Mouse (Mus musculus): Measurements from ENCODE around the gene 2610008E11Rik. TPM values are rescaled to one million over a fixed set of nuclear protein-coding genes. Genes with fewer than 3 reads are reported as not detected.
"Not testable (repeated sequence)": the region's sequence is repeated elsewhere in the genome, so short reads cannot be mapped to it uniquely, and the experiment has no call there.

The 2610008E11Rik gene
- total and polyA plus RNA-seq, 2 experiments from 2014 or later: 7.7 to 13.0 TPM

- Histone ChIP-seq H3K4me2 (ENCODE audit: low read depth, low read length) (no peak overlapping the region), H3K9ac (replicated peaks; ENCODE audit: low read depth, low read length) (no peak overlapping the region), H3K4me1 (ENCODE audit: control insufficient read depth, insufficient read depth) (no peaks in the 10 kb centered on the region), H3K27me3 (ENCODE audit: control insufficient read depth, insufficient read depth, low read length) (no peaks in the 10 kb centered on the region), H3K36me3 (replicated peaks; ENCODE audit: control insufficient read depth, insufficient read depth, low read length) (peaks cover 44% of the 10 kb centered on the region), H3K9me3 (replicated peaks; ENCODE audit: control insufficient read depth, low read length) (no peaks in the 10 kb centered on the region), H3K4me3 (ENCODE audit: low read depth, low read length) (no peak overlapping the region), H3K27ac (ENCODE audit: low read depth) (no peak overlapping the region)
- ATAC-seq (ENCODE audit: insufficient read depth, low read depth) (no peak), DNase-seq (ENCODE audit: low spot score) (no peak)
- 97% methylated on average over 2 of the region's 2 CpGs for WGBS
- TF ChIP-seq EP300 (IDR thresholded peaks at IDR 0.05; ENCODE audit: low read depth) (no peak), CTCF (IDR thresholded peaks at IDR 0.05; ENCODE audit: low read depth) (no peak)
These were observed 10.8 kb downstream of the 2610008E11Rik start for GRCm38 (mm10) chr10:79086577-79086976.

GRCm38 (mm10) chr10:79057370-79057769 lies 40.0 kb downstream of the 2610008E11Rik start:
- not testable (repeated sequence) for ATAC-seq (ENCODE audit: insufficient read depth, low read depth); H3K27me3 ChIP-seq (ENCODE audit: control insufficient read depth, insufficient read depth, low read length); H3K36me3 ChIP-seq (replicated peaks; ENCODE audit: control insufficient read depth, insufficient read depth, low read length); DNase-seq (ENCODE audit: low spot score); H3K9ac ChIP-seq (replicated peaks; ENCODE audit: low read depth, low read length); H3K4me2 ChIP-seq (ENCODE audit: low read depth, low read length); H3K4me1 ChIP-seq (ENCODE audit: control insufficient read depth, insufficient read depth); H3K4me3 ChIP-seq (ENCODE audit: low read depth, low read length); H3K27ac ChIP-seq (ENCODE audit: low read depth)
- WGBS: 21% methylated on average over 3 of the region's 3 CpGs
- H3K9me3 ChIP-seq (replicated peaks; ENCODE audit: control insufficient read depth, low read length): peaks cover 13% of the 10 kb centered on the region

- 80% methylated on average over 2 of the region's 2 CpGs for WGBS
- DNase-seq (ENCODE audit: low spot score); ATAC-seq (ENCODE audit: insufficient read depth, low read depth): not testable (repeated sequence)
These were observed 54.9 kb downstream of the 2610008E11Rik start for GRCm38 (mm10) chr10:79042457-79042856.

GRCm38 (mm10) chr10:79028441-79028840 lies 69.0 kb downstream of the 2610008E11Rik start, which contains the start of gene Olfr57:
Gene Olfr57, plus strand, starts transcription at chr10:79028741.
- H3K27me3 ChIP-seq (ENCODE audit: control insufficient read depth, insufficient read depth, low read length): no peaks in the 10 kb centered on the region
- TF ChIP-seq CTCF (IDR thresholded peaks at IDR 0.05; ENCODE audit: low read depth): no peak
- TF ChIP-seq EP300 (IDR thresholded peaks at IDR 0.05; ENCODE audit: low read depth): no peak
- H3K9ac ChIP-seq (replicated peaks; ENCODE audit: low read depth, low read length): no peak within 1 kb of the TSS

More at GRCm38 (mm10) chr10:79042457-79042856, 54.9 kb downstream of the 2610008E11Rik start:
- H3K4me1 ChIP-seq (ENCODE audit: control insufficient read depth, insufficient read depth); H3K36me3 ChIP-seq (replicated peaks; ENCODE audit: control insufficient read depth, insufficient read depth, low read length); H3K27me3 ChIP-seq (ENCODE audit: control insufficient read depth, insufficient read depth, low read length); H3K4me3 ChIP-seq (ENCODE audit: low read depth, low read length); H3K27ac ChIP-seq (ENCODE audit: low read depth); H3K9ac ChIP-seq (replicated peaks; ENCODE audit: low read depth, low read length); H3K9me3 ChIP-seq (replicated peaks; ENCODE audit: control insufficient read depth, low read length); H3K4me2 ChIP-seq (ENCODE audit: low read depth, low read length): not testable (repeated sequence)

More at GRCm38 (mm10) chr10:79028441-79028840, 69.0 kb downstream of the 2610008E11Rik start, which contains the start of gene Olfr57:
- 0 out of 2 replicates have a peak, but pooled peaks cover 3% of the 10 kb centered on the region for H3K9me3 ChIP-seq (replicated peaks; ENCODE audit: control insufficient read depth, low read length)
- no peak for DNase-seq (ENCODE audit: low spot score)
- H3K4me2 ChIP-seq (ENCODE audit: low read depth, low read length): no peak within 1 kb of the TSS
- H3K4me1 ChIP-seq (ENCODE audit: control insufficient read depth, insufficient read depth): no peaks in the 10 kb centered on the region
- H3K4me3 ChIP-seq (ENCODE audit: low read depth, low read length): no peak within 1 kb of the TSS
- ATAC-seq (ENCODE audit: insufficient read depth, low read depth): no peak
- no peak within 1 kb of the TSS for H3K27ac ChIP-seq (ENCODE audit: low read depth)
- H3K36me3 ChIP-seq (replicated peaks; ENCODE audit: control insufficient read depth, insufficient read depth, low read length): no peaks in the 10 kb centered on the region

Other genes starting within 250 kb of the 2610008E11Rik start
- gene Olfr1356, start 245.4 kb downstream of the 2610008E11Rik start, total RNA-seq (2014; rRNA removed; ENCODE audit: low replicate concordance): not detected in 2 replicates
- not detected in 2 replicates for gene Olfr1356, start 245.4 kb downstream of the 2610008E11Rik start, polyA plus RNA-seq (2015; fragmentation: Nextera tagmentation; extraction: Ambion mirVana)
- not detected in 2 replicates for gene Olfr1355, start 222.1 kb downstream of the 2610008E11Rik start, total RNA-seq (2014; rRNA removed; ENCODE audit: low replicate concordance)
- gene Olfr1355, start 222.1 kb downstream of the 2610008E11Rik start, polyA plus RNA-seq (2015; fragmentation: Nextera tagmentation; extraction: Ambion mirVana): not detected in 2 replicates
- not detected in 2 replicates for gene Olfr1354, start 184.4 kb downstream of the 2610008E11Rik start, total RNA-seq (2014; rRNA removed; ENCODE audit: low replicate concordance)
- not detected in 2 replicates for gene Olfr1354, start 184.4 kb downstream of the 2610008E11Rik start, polyA plus RNA-seq (2015; fragmentation: Nextera tagmentation; extraction: Ambion mirVana)
- not detected in 2 replicates for gene Olfr8, start 147.0 kb downstream of the 2610008E11Rik start, total RNA-seq (2014; rRNA removed; ENCODE audit: low replicate concordance)
- gene Olfr8, start 147.0 kb downstream of the 2610008E11Rik start, polyA plus RNA-seq (2015; fragmentation: Nextera tagmentation; extraction: Ambion mirVana): not detected in 2 replicates
- gene Olfr1353, start 134.3 kb downstream of the 2610008E11Rik start, total RNA-seq (2014; rRNA removed; ENCODE audit: low replicate concordance): not detected in 2 replicates
- not detected in 2 replicates for gene Olfr1353, start 134.3 kb downstream of the 2610008E11Rik start, polyA plus RNA-seq (2015; fragmentation: Nextera tagmentation; extraction: Ambion mirVana)
- gene Olfr1352, start 116.5 kb downstream of the 2610008E11Rik start, total RNA-seq (2014; rRNA removed; ENCODE audit: low replicate concordance): not detected in 2 replicates
- gene Olfr1352, start 116.5 kb downstream of the 2610008E11Rik start, polyA plus RNA-seq (2015; fragmentation: Nextera tagmentation; extraction: Ambion mirVana): not detected in 2 replicates
- not detected in 2 replicates for gene Olfr1351, start 85.1 kb downstream of the 2610008E11Rik start, total RNA-seq (2014; rRNA removed; ENCODE audit: low replicate concordance)
- gene Olfr1351, start 85.1 kb downstream of the 2610008E11Rik start, polyA plus RNA-seq (2015; fragmentation: Nextera tagmentation; extraction: Ambion mirVana): not detected in 2 replicates
- not detected in 2 replicates for gene Olfr57, start 68.9 kb downstream of the 2610008E11Rik start, total RNA-seq (2014; rRNA removed; ENCODE audit: low replicate concordance)
- gene Olfr57, start 68.9 kb downstream of the 2610008E11Rik start, polyA plus RNA-seq (2015; fragmentation: Nextera tagmentation; extraction: Ambion mirVana): not detected in 2 replicates
- gene Vmn2r80, start 51.2 kb upstream of the 2610008E11Rik start, total RNA-seq (2014; rRNA removed; ENCODE audit: low replicate concordance): not detected in 2 replicates
- not detected in 2 replicates for gene Vmn2r80, start 51.2 kb upstream of the 2610008E11Rik start, polyA plus RNA-seq (2015; fragmentation: Nextera tagmentation; extraction: Ambion mirVana)
- gene Vmn2r81, start 150.1 kb upstream of the 2610008E11Rik start, total RNA-seq (2014; rRNA removed; ENCODE audit: low replicate concordance): not detected in 2 replicates
- gene Vmn2r81, start 150.1 kb upstream of the 2610008E11Rik start, polyA plus RNA-seq (2015; fragmentation: Nextera tagmentation; extraction: Ambion mirVana): not detected in 2 replicates